Mouse (Mus musculus): Measurements from ENCODE around the gene Ilk. TPM values are rescaled to one million over a fixed set of nuclear protein-coding genes. Genes with fewer than 3 reads are reported as not detected.

Ilk gene
- polyA plus RNA-seq (2015; fragmentation: Nextera tagmentation; extraction: Ambion mirVana), result 312 and 317 TPM in 2 replicates

DNA sequence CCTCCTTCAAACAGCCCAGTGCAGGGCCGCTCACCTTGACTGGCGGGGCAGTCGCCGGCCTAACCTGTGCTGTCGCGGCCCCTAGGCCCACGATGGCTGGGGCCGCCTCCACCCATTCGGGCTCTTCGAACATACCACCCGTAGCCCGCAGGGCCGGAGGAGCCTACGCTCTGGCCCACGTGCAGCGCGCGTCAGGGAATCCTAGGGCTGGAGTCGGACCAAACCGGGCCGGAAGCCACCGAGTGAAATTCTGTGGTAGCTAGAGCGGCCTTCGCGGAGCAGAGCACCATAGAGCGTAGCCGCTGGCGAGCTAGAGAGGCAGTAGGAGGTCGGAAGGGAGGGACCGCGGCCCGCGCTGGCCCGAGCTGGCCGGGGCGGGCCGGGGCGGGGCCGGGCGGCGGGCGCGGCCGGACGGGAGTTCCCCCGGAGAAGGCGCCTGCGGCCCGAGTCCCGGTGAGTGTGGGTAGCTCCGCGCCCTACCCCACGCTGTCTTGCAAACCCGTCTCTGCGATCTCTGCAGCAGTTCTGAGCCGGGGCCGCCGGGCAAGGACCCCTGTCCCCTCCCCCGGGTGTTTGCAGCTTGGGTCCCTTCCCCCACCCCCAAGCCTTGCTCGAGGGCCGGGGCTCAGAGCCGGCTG is at the start of gene Ilk:
Gene Ilk, plus strand, starts transcription at position 329 of the 638 bp plus-strand sequence.
- under 1% methylated on average over 59 of the region's 62 CpGs for WGBS
- peak within 1 kb of the TSS; percentile 79 for H3K4me2 ChIP-seq (replicated peaks)
- H3K9ac ChIP-seq, result peak within 1 kb of the TSS; percentile 92
- H3K27me3 ChIP-seq, result no peaks in the 10 kb centered on the region
- H3K9me3 ChIP-seq, result no peaks in the 10 kb centered on the region
- H3K36me3 ChIP-seq, result peaks cover 54% of the 10 kb centered on the region
- ATAC-seq (ENCODE audit: low FRiP score, low read depth), result peak; percentile 97
- peak within 1 kb of the TSS; percentile 77 for H3K4me3 ChIP-seq
- H3K27ac ChIP-seq, result peak within 1 kb of the TSS; percentile 83
- H3K4me1 ChIP-seq, result peaks cover 31% of the 10 kb centered on the region

DNA sequence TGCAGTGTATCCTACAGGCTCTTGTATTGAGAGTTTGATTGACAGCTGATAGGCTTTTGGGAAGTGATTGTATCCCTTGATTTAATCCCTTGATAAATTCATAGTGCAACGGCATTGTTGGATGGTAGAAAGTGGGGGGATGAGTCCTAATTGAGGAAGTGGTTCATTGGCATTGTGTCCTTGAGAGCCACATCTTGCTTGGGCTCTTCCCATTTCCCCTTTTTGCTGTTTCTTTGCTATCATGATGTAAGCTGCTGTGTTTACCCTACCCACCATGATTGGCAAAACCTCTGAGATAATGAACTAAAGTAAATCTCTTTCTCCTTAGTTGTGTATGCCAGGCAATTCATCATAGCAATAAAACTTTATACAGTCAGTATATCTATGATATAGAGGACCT is 45.5 kb upstream of the Ilk start:
- Histone ChIP-seq H3K4me3 (no peak overlapping the region), H3K36me3 (no peaks in the 10 kb centered on the region), H3K4me2 (replicated peaks) (no peak overlapping the region), H3K9ac (no peak overlapping the region), H3K9me3 (no peaks in the 10 kb centered on the region), H3K4me1 (no peaks in the 10 kb centered on the region), H3K27me3 (no peaks in the 10 kb centered on the region), H3K27ac (no peak overlapping the region)
- 84% methylated on average over 1 of the region's 1 CpGs for WGBS
- ATAC-seq (ENCODE audit: low FRiP score, low read depth), result no peak

- H3K4me3 ChIP-seq, result no peak overlapping the region
- WGBS, result 86% methylated on average over 16 of the region's 16 CpGs
- no peak for ATAC-seq (ENCODE audit: low FRiP score, low read depth)
- no peak overlapping the region for H3K9ac ChIP-seq
- H3K27ac ChIP-seq, result no peak overlapping the region
- no peaks in the 10 kb centered on the region for H3K36me3 ChIP-seq
- H3K4me2 ChIP-seq (replicated peaks), result no peak overlapping the region
- no peaks in the 10 kb centered on the region for H3K27me3 ChIP-seq
- H3K9me3 ChIP-seq, result no peaks in the 10 kb centered on the region
- H3K4me1 ChIP-seq, result no peaks in the 10 kb centered on the region
These were observed 33.2 kb upstream of the Ilk start for GRCm38 (mm10) chr7:105703184-105703583.

GRCm38 (mm10) chr7:105703816-105704215 is 32.6 kb upstream of the Ilk start:
- Histone ChIP-seq H3K27ac (no peak overlapping the region), H3K36me3 (no peaks in the 10 kb centered on the region), H3K27me3 (no peaks in the 10 kb centered on the region), H3K9ac (no peak overlapping the region), H3K4me3 (no peak overlapping the region), H3K4me2 (replicated peaks) (no peak overlapping the region), H3K4me1 (no peaks in the 10 kb centered on the region), H3K9me3 (no peaks in the 10 kb centered on the region)
- ATAC-seq (ENCODE audit: low FRiP score, low read depth), result no peak
- 83% methylated on average over 4 of the region's 4 CpGs for WGBS

GRCm38 (mm10) chr7:105708733-105709132 is 27.7 kb upstream of the Ilk start:
- 90% methylated on average over 5 of the region's 5 CpGs for WGBS
- no peak overlapping the region for H3K27ac ChIP-seq
- no peak overlapping the region for H3K4me2 ChIP-seq (replicated peaks)

GRCm38 (mm10) chr7:105715366-105715765 is 21.0 kb upstream of the Ilk start:
- H3K36me3 ChIP-seq, result no peaks in the 10 kb centered on the region
- H3K4me2 ChIP-seq (replicated peaks), result no peak overlapping the region
- 54% methylated on average over 3 of the region's 3 CpGs for WGBS
- no peaks in the 10 kb centered on the region for H3K27me3 ChIP-seq
- no peak overlapping the region for H3K9ac ChIP-seq
- no peaks in the 10 kb centered on the region for H3K4me1 ChIP-seq
- ATAC-seq (ENCODE audit: low FRiP score, low read depth), result no peak
- H3K9me3 ChIP-seq, result no peaks in the 10 kb centered on the region
- H3K4me3 ChIP-seq, result no peak overlapping the region
- no peak overlapping the region for H3K27ac ChIP-seq

More at GRCm38 (mm10) chr7:105708733-105709132, 27.7 kb upstream of the Ilk start:
- H3K4me3 ChIP-seq, result no peak overlapping the region
- ATAC-seq (ENCODE audit: low FRiP score, low read depth), result no peak
- H3K4me1 ChIP-seq, result no peaks in the 10 kb centered on the region
- H3K36me3 ChIP-seq, result no peaks in the 10 kb centered on the region
- no peaks in the 10 kb centered on the region for H3K9me3 ChIP-seq
- no peak overlapping the region for H3K9ac ChIP-seq
- no peaks in the 10 kb centered on the region for H3K27me3 ChIP-seq

- no peaks in the 10 kb centered on the region for H3K36me3 ChIP-seq
- WGBS, result 67% methylated on average over 2 of the region's 2 CpGs
- no peak for ATAC-seq (ENCODE audit: low FRiP score, low read depth)
- H3K27ac ChIP-seq, result no peak overlapping the region
- H3K9ac ChIP-seq, result no peak overlapping the region
- no peak overlapping the region for H3K4me3 ChIP-seq
- no peaks in the 10 kb centered on the region for H3K4me1 ChIP-seq
- no peaks in the 10 kb centered on the region for H3K27me3 ChIP-seq
- no peak overlapping the region for H3K4me2 ChIP-seq (replicated peaks)
- H3K9me3 ChIP-seq, result no peaks in the 10 kb centered on the region
These were observed 14.5 kb upstream of the Ilk start for GRCm38 (mm10) chr7:105721916-105722315.

DNA sequence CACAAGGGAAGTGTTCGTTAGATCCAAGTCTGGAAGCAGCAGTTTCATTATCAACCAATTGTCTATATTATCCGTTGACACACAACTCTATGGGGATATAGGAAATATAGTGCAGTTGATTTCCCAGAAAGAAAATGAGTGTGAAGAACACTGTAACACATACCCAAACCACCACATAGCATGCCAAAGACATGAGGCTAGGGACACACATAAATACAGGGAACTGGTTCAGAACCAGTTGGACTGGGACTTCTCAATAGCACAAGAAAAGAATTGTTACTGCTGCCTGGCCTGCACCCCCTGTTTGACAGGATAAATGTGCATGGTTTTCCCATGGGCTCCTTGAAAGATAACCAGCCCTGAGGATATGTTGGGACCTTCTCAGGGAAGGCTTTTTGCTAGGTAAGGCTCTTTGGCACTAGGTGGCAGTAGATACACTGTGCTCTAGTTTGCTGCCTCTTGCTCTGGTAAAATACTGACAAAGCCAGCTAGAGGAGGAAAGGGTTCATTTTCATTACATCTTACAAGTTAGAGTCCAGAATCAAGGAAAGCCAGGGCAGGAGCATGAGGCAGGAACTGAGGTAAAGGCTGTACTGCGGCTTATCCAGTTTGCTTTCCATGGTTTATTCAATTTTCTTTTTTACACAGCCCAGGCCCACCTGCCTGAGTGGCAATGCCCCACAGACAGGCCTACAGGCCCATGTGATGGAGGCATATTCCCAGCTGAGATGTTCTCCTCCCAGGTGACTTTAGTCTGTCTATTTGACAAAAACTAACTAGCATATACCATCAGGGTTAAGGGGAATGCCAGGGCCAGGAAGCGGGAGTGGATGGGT is 10.0 kb upstream of the Ilk start:
- 78% methylated on average over 4 of the region's 4 CpGs for WGBS
- Histone ChIP-seq H3K36me3 (peaks cover 34% of the 10 kb centered on the region), H3K27ac (no peak overlapping the region), H3K27me3 (no peaks in the 10 kb centered on the region), H3K4me1 (no peaks in the 10 kb centered on the region), H3K4me3 (no peak overlapping the region), H3K9ac (0 out of 2 replicates have a peak overlapping the region, but pooled peaks have one; percentile 35), H3K4me2 (replicated peaks) (no peak overlapping the region), H3K9me3 (no peaks in the 10 kb centered on the region)
- peak; percentile 83 for ATAC-seq (ENCODE audit: low FRiP score, low read depth)

- ATAC-seq (ENCODE audit: low FRiP score, low read depth), result no peak
- Histone ChIP-seq H3K9ac (no peak overlapping the region), H3K4me2 (replicated peaks) (no peak overlapping the region), H3K36me3 (peaks cover 39% of the 10 kb centered on the region), H3K27me3 (no peaks in the 10 kb centered on the region), H3K9me3 (no peaks in the 10 kb centered on the region), H3K27ac (no peak overlapping the region), H3K4me3 (no peak overlapping the region), H3K4me1 (no peaks in the 10 kb centered on the region)
- 94% methylated on average over 4 of the region's 4 CpGs for WGBS
These were observed 9.4 kb upstream of the Ilk start for GRCm38 (mm10) chr7:105726980-105727325.

- ATAC-seq (ENCODE audit: low FRiP score, low read depth), result no peak
- Histone ChIP-seq H3K36me3 (peaks cover 59% of the 10 kb centered on the region), H3K4me1 (no peaks in the 10 kb centered on the region), H3K9me3 (no peaks in the 10 kb centered on the region), H3K9ac (no peak overlapping the region), H3K27me3 (no peaks in the 10 kb centered on the region), H3K4me3 (no peak overlapping the region), H3K4me2 (replicated peaks) (no peak overlapping the region), H3K27ac (no peak overlapping the region)
- WGBS, result 84% methylated on average over 6 of the region's 6 CpGs
These were observed 7.5 kb upstream of the Ilk start for GRCm38 (mm10) chr7:105728701-105729428.

- Histone ChIP-seq H3K4me2 (replicated peaks) (no peak overlapping the region), H3K9me3 (no peaks in the 10 kb centered on the region), H3K9ac (0 out of 2 replicates have a peak overlapping the region, but pooled peaks have one; percentile 8), H3K27ac (no peak overlapping the region), H3K27me3 (no peaks in the 10 kb centered on the region), H3K4me1 (peaks cover 22% of the 10 kb centered on the region), H3K4me3 (no peak overlapping the region), H3K36me3 (peaks cover 61% of the 10 kb centered on the region)
- no peak for ATAC-seq (ENCODE audit: low FRiP score, low read depth)
- 97% methylated on average over 11 of the region's 11 CpGs for whole genome bisulfite sequencing
These were observed 2.6 kb upstream of the Ilk start for GRCm38 (mm10) chr7:105733836-105734235.

DNA sequence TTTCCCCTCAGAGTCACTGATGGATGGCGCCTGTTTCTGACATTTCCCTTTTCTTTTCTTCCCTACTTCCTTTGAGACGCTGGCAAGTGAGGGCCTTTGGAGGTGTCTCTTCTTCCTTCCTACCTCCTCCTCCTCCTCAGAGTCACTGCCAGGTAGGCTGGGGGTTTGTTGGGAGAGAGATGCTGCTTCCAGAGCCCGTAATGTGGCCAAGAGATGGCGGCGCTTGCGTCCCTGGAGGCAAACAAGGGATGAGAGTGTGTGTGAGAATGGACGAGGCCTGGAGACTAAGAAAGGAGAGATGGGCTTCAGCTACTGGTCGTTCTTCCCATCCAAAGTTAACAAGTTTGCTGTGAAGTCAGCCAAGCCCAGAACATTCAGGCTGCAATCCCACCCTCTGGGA is 1.6 kb upstream of the Ilk start:
- no peaks in the 10 kb centered on the region for H3K27me3 ChIP-seq
- H3K9ac ChIP-seq, result peak overlapping the region; percentile 92; the same call in 1 of the 2 replicates
- H3K9me3 ChIP-seq, result no peaks in the 10 kb centered on the region
- H3K4me2 ChIP-seq (replicated peaks), result peak overlapping the region; percentile 79
- peaks cover 54% of the 10 kb centered on the region for H3K36me3 ChIP-seq
- ATAC-seq (ENCODE audit: low FRiP score, low read depth), result no peak
- H3K27ac ChIP-seq, result no peak overlapping the region
- WGBS, result 89% methylated on average over 8 of the region's 8 CpGs
- no peak overlapping the region for H3K4me3 ChIP-seq
- peaks cover 31% of the 10 kb centered on the region for H3K4me1 ChIP-seq
